Comparison of ENCODE assay signal across 26 mouse cellular contexts in genomic region chr17:5162525-5162924, GRCm38 (mm10).
A peak's percentile ranks its signal among the peaks of the same experiment; 100 is the strongest.
DNase-seq lines count a peak whose midpoint lies in the region; ATAC-seq and TF ChIP-seq lines count a peak whose summit lies in the region.
"Had no signal": no experiment of that assay in that cellular context is flagged by ENCODE, and none has a peak within 500 bp of the region (broad histone marks: within the 10 kb centered on the region; RNA-seq: fewer than 3 reads in every experiment).

No protein-coding gene starts in this region.

- 30% methylated on average over 2 of the region's 2 CpGs for WGBS in forebrain, embryonic 15.5 days
- WGBS in forebrain, embryonic 14.5 days = 36% methylated on average over 2 of the region's 2 CpGs
- 73% methylated on average over 2 of the region's 2 CpGs for WGBS in kidney, embryonic 15.5 days
- WGBS in stomach, embryonic 16.5 days = 48% methylated on average over 2 of the region's 2 CpGs
- 39% methylated on average over 2 of the region's 2 CpGs for WGBS in stomach, postnatal 0 days

- H3K27ac ChIP-seq in forebrain, embryonic 15.5 days (replicated peaks) = peak overlapping the region; percentile 47
- no peak overlapping the region for H3K27ac ChIP-seq in forebrain, embryonic 14.5 days (ENCODE audit: low read depth, low read length)
- H3K27ac ChIP-seq in kidney, embryonic 15.5 days = no peak overlapping the region
- 0 out of 2 replicates have a peak overlapping the region, but pooled peaks have one; percentile 38 for H3K27ac ChIP-seq in stomach, embryonic 16.5 days (ENCODE audit: low read length)
- no peak overlapping the region for H3K27ac ChIP-seq in stomach, postnatal 0 days (replicated peaks)
- H3K27ac ChIP-seq: embryonic facial prominence, embryonic 10.5 days; heart, adult 2 months; limb, embryonic 10.5 days; macrophage had no signal

- no peak for TF ChIP-seq EP300 in stomach, postnatal 0 days (optimal IDR thresholded peaks at IDR 0.05)

- no peak overlapping the region for H3K9ac ChIP-seq in forebrain, embryonic 15.5 days (replicated peaks)
- no peak overlapping the region for H3K9ac ChIP-seq in forebrain, embryonic 14.5 days (ENCODE audit: low read length)
- H3K9ac ChIP-seq in kidney, embryonic 15.5 days = no peak overlapping the region
- no peak overlapping the region for H3K9ac ChIP-seq in stomach, embryonic 16.5 days (ENCODE audit: low read length)
- no peak overlapping the region for H3K9ac ChIP-seq in stomach, postnatal 0 days (ENCODE audit: low read length)
- H3K9ac ChIP-seq: hindbrain, embryonic 15.5 days; liver, postnatal 0 days had no signal

- H3K4me2 ChIP-seq in forebrain, embryonic 15.5 days (replicated peaks) = no peak overlapping the region
- no peak overlapping the region for H3K4me2 ChIP-seq in forebrain, embryonic 14.5 days (ENCODE audit: low read length)
- no peak overlapping the region for H3K4me2 ChIP-seq in kidney, embryonic 15.5 days
- no peak overlapping the region for H3K4me2 ChIP-seq in stomach, embryonic 16.5 days (ENCODE audit: low read depth, low read length)
- no peak overlapping the region for H3K4me2 ChIP-seq in stomach, postnatal 0 days (replicated peaks; ENCODE audit: low read depth)
- H3K4me2 ChIP-seq: hindbrain, embryonic 15.5 days had no signal

- H3K27me3 ChIP-seq in forebrain, embryonic 15.5 days = no peaks in the 10 kb centered on the region
- no peaks in the 10 kb centered on the region for H3K27me3 ChIP-seq in forebrain, embryonic 14.5 days (replicated peaks; ENCODE audit: control insufficient read depth, insufficient read depth, low read length)
- no peaks in the 10 kb centered on the region for H3K27me3 ChIP-seq in kidney, embryonic 15.5 days
- H3K27me3 ChIP-seq in stomach, embryonic 16.5 days (ENCODE audit: control insufficient read depth, insufficient read depth, low read length) = no peaks in the 10 kb centered on the region
- no peaks in the 10 kb centered on the region for H3K27me3 ChIP-seq in stomach, postnatal 0 days (ENCODE audit: control insufficient read depth, insufficient read depth, low read length)
- H3K27me3 ChIP-seq: CH12.LX; hindbrain, embryonic 15.5 days had no signal

- H3K4me3 ChIP-seq in forebrain, embryonic 15.5 days = no peak overlapping the region
- no peak overlapping the region for H3K4me3 ChIP-seq in forebrain, embryonic 14.5 days (ENCODE audit: low read depth, low read length)
- no peak overlapping the region for H3K4me3 ChIP-seq in kidney, embryonic 15.5 days (replicated peaks)
- no peak overlapping the region for H3K4me3 ChIP-seq in stomach, embryonic 16.5 days (replicated peaks; ENCODE audit: low read length)
- no peak overlapping the region for H3K4me3 ChIP-seq in stomach, postnatal 0 days (ENCODE audit: low read depth, low read length)
- H3K4me3 ChIP-seq: embryonic facial prominence, embryonic 10.5 days; heart, adult 2 months; hindbrain, embryonic 15.5 days; limb, embryonic 10.5 days; myocyte had no signal

- DNase-seq in forebrain, embryonic 14.5 days (ENCODE audit: low spot score) = no peak
- peak; percentile 50 for DNase-seq in kidney, adult 9 months
- DNase-seq in stomach, postnatal 0 days (ENCODE audit: low spot score) = no peak
- no peak for DNase-seq in cerebellum, postnatal 25 days
- DNase-seq: adrenal gland, postnatal 25 days; B cell, adult 2 months; cerebellum, adult 11 months; cerebellum, adult 9-11 months; gastrocnemius, postnatal 25 days; heart, adult 2 months; heart, postnatal 36 days; kidney, postnatal 10 days; liver; liver, postnatal 0 days had no signal

- no peak for ATAC-seq in forebrain, embryonic 15.5 days (replicated peaks)
- no peak for ATAC-seq in forebrain, embryonic 14.5 days
- no peak for ATAC-seq in kidney, embryonic 15.5 days (replicated peaks; ENCODE audit: low FRiP score)
- no peak for ATAC-seq in stomach, embryonic 16.5 days (ENCODE audit: insufficient read depth, low FRiP score)
- no peak for ATAC-seq in stomach, postnatal 0 days (ENCODE audit: low FRiP score, low TSS enrichment)
- ATAC-seq: activated CD4-positive, CD25-positive, alpha-beta regulatory T cell, adult 4 months; liver, postnatal 0 days; lung, postnatal 0 days had no signal

- H3K4me1 ChIP-seq in forebrain, embryonic 15.5 days = peaks cover 9% of the 10 kb centered on the region
- H3K4me1 ChIP-seq in forebrain, embryonic 14.5 days (ENCODE audit: control insufficient read depth, insufficient read depth, low read length) = peaks cover 2% of the 10 kb centered on the region; the same call in 1 of the 2 replicates
- H3K4me1 ChIP-seq in kidney, embryonic 15.5 days = peaks cover 14% of the 10 kb centered on the region
- peaks cover 18% of the 10 kb centered on the region for H3K4me1 ChIP-seq in stomach, embryonic 16.5 days (ENCODE audit: control insufficient read depth, insufficient read depth, low read length)
- H3K4me1 ChIP-seq in stomach, postnatal 0 days (replicated peaks; ENCODE audit: control insufficient read depth, insufficient read depth) = no peaks in the 10 kb centered on the region

- TF ChIP-seq CTCF in stomach, postnatal 0 days (IDR thresholded peaks at IDR 0.05; ENCODE audit: low read depth) = no peak

- H3K9me3 ChIP-seq in forebrain, embryonic 15.5 days = no peaks in the 10 kb centered on the region
- no peaks in the 10 kb centered on the region for H3K9me3 ChIP-seq in forebrain, embryonic 14.5 days (replicated peaks; ENCODE audit: control insufficient read depth, low read length)
- no peaks in the 10 kb centered on the region for H3K9me3 ChIP-seq in kidney, embryonic 15.5 days (replicated peaks)
- no peaks in the 10 kb centered on the region for H3K9me3 ChIP-seq in stomach, embryonic 16.5 days (replicated peaks; ENCODE audit: control insufficient read depth, low read length)
- H3K9me3 ChIP-seq in stomach, postnatal 0 days (ENCODE audit: control insufficient read depth, low read length) = no peaks in the 10 kb centered on the region
- H3K9me3 ChIP-seq: embryonic facial prominence, embryonic 10.5 days; G1E; hindbrain, embryonic 15.5 days; limb, embryonic 10.5 days had no signal

- H3K36me3 ChIP-seq in forebrain, embryonic 15.5 days = no peaks in the 10 kb centered on the region
- no peaks in the 10 kb centered on the region for H3K36me3 ChIP-seq in forebrain, embryonic 14.5 days (ENCODE audit: control insufficient read depth, insufficient read depth, low read length)
- 0 out of 2 replicates have a peak, but pooled peaks cover 5% of the 10 kb centered on the region for H3K36me3 ChIP-seq in kidney, embryonic 15.5 days
- no peaks in the 10 kb centered on the region for H3K36me3 ChIP-seq in stomach, embryonic 16.5 days (ENCODE audit: control insufficient read depth, insufficient read depth, low read length)
- no peaks in the 10 kb centered on the region for H3K36me3 ChIP-seq in stomach, postnatal 0 days (ENCODE audit: control insufficient read depth, insufficient read depth, low read length)
- H3K36me3 ChIP-seq: hindbrain, embryonic 15.5 days had no signal

Comparison
In these comparisons a context has a peak if more than half of its experiments do, and no peak if none do; other contexts are left out.
1. H3K27ac ChIP-seq: peak in forebrain, embryonic 15.5 days (single experiment) and stomach, embryonic 16.5 days (single experiment); none in forebrain, embryonic 14.5 days (single experiment), kidney, embryonic 15.5 days (single experiment) and stomach, postnatal 0 days (single experiment).